Mouse (Mus musculus) fat pad, adult 2 months (tissue): ENCODE results near the gene Nkg7.
A peak's percentile ranks its signal among the peaks of the same experiment; 100 is the strongest.
"Not testable (repeated sequence)": the region's sequence is repeated elsewhere in the genome, so short reads cannot be mapped to it uniquely, and the experiment has no call there.

Source experiments
- DNase-seq: peaks from one replicate; pipeline ENCODE4 v3.0.0-alpha.2; 2011; ENCODE audit warnings: low read depth, low spot score; ENCODE audit errors: extremely low read depth

The Nkg7 gene

DNA sequence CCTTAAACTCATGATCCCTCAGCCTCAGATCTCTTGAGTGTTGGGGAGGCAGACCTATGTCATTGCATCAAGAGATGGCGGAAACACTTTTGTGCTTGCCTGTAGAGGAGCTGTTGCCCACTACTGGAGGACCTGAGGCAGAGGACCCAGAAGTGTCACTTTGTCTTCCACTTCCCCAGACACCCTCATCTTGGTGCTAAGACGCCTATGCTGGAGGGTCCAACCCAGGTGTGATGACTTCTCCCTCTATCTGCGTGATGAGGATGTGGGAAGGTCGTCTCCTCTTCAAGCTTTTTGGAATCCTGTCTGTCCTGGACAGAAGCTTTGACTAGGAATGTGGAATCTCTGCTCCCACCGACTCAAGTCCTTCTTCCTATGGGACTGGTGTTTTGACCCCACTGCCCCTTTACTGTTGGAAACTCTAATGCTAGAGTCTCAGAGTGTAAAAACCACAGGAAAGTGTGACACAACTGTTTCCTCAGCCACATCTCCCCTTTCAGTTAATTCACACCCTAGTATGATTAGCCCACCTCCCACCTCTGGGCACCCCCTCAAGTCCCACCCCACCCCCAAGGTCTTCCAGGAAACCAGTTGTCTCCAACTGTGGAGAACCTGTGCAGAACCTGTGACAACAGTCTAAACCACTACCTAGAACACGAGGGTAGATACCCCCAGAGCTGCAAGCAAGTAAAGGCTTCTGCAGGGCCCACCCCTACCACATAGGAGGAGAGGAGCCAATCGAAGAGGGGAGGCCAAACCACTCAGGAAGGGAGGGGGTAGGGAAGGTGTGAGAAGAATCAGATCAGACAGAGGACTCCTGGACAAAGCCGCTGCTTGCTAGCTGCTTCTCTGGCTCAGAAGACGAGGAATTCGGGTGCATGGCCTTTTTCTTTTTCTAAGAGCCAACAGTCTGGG, at the start of gene Nkg7:
TSS of gene Nkg7 (plus strand) at position 733 of the 915 bp plus-strand sequence.
- DNase-seq: no peak

GRCm38 (mm10) chr7:43392349-43393121, 44.3 kb upstream of the Nkg7 start:
- DNase-seq: no peak

DNA sequence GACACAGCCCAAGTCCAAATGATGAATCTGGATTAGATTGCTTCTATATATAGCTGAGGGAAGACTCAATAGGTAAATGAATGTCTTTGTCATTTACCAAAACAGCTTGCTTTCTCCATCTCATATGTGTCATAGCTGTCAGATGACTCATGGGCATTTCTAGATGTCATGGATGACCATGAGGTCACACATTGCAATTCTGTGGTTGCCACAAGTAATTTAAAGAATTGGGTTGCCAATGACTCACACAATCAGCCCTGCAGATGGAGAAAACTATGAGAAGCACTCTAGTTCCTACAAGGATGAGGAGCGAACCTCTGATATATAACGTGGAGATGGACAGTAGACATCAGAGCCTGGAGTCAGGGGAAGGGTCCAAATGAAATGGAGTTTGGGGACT, 37.4 kb upstream of the Nkg7 start:
- DNase-seq: no peak

- DNase-seq: no peak
Measured at GRCm38 (mm10) chr7:43402718-43403117, 34.2 kb upstream of the Nkg7 start.

DNA sequence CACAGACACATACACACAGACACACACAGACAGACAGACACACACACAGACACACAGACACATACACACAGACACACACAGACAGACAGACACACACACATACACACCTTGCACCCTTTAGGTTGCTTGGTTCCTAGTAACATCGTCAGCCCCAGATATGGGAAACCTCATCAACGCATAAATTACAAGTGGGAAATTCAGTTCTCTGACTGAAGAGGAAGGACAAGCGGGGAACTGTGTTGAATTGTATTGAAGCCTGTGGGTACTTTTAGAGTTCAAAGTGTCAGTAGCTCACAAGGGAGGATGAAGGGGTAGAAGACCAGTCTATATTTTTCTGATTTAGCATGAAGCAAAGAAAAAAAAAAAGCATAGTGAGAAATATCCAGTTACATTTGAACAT, 29.3 kb upstream of the Nkg7 start:
- DNase-seq: no peak

GRCm38 (mm10) chr7:43408131-43408553, 28.7 kb upstream of the Nkg7 start, which contains the start of gene Siglecg:
Gene Siglecg (plus strand): TSS chr7:43408204.
- DNase-seq: no peak

GRCm38 (mm10) chr7:43409084-43409483, 27.8 kb upstream of the Nkg7 start:
- DNase-seq: no peak

- not testable (repeated sequence) for DNase-seq
Measured at GRCm38 (mm10) chr7:43411724-43412123, 25.1 kb upstream of the Nkg7 start.

GRCm38 (mm10) chr7:43417298-43417697, 19.6 kb upstream of the Nkg7 start:
- no peak for DNase-seq

GRCm38 (mm10) chr7:43422995-43423617, 13.8 kb upstream of the Nkg7 start:
- DNase-seq: no peak

DNA sequence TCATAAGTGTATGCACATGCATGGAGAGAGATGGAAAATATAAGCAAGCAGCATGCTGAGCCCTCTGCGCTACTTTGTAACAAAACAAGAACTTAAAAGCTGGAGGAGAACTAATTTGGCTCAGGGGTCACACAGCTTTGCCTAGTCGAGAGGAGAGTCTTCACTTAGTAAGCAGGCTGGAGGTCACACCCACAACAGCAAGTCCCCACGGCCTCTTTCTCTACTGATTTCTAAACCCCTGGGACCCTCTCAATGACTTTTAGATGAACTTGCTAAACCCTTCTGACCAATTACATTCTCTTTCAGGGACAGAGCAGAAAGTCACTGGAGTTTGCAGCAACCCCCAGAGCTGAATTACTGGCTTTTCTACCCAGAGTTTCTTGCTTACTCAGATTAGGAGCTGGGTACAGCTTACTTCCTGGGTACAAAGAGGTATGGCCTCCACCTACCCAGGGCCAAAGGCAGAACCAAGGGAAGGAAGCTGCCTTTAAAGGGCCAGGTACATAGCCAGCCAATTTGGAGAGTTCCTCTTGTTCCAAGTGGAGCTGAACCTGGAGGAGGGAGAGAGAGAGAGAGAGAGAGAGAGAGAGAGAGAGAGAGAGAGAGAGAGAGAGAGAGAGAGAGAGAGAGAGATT, 12.8 kb upstream of the Nkg7 start:
- DNase-seq: no peak

GRCm38 (mm10) chr7:43427406-43427805, 9.5 kb upstream of the Nkg7 start, which contains the start of gene Lim2:
Gene Lim2 (plus strand): TSS chr7:43427670.
- DNase-seq: no peak

DNA sequence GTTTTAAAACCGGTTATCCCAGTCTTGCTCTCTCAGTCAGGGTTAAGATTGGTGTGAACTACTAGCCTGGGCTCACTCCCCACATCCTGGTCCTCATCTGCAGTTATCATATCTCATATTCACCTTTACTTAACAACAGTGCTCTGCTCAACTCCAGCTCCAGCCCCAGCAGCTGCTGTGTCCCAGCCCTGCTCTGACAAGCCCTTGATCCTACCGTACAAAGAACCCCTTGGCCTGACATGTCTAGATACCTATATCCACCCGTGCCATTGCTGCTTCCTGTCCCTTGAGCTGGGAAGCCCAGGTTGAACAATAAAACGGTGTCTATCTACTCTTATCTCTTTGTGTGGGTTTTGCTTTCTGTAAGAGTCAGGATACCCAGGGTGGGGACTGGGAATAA, 7.4 kb upstream of the Nkg7 start:
- DNase-seq: no peak

DNA sequence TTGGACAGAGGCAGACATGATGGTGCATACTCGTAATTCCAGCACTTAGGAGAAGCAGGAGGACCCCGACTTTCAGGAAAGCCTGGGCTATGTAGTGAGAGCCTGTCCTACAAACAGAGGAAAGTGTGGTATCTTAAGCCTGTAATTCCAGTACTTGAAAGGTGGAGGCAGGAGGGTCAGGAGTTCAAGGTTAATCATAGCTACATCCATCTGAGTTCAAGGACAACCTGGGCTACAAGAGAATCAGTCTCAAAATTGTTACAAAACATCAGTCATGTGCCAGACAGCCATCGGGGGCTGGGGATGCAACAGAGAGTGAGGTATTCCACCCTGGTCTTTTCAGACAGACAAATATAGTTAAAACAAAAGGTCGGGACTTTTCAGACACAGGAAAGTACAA, 4.0 kb upstream of the Nkg7 start:
- DNase-seq: no peak

- no peak for DNase-seq
Measured at GRCm38 (mm10) chr7:43434676-43435075, 2.2 kb upstream of the Nkg7 start.

DNA sequence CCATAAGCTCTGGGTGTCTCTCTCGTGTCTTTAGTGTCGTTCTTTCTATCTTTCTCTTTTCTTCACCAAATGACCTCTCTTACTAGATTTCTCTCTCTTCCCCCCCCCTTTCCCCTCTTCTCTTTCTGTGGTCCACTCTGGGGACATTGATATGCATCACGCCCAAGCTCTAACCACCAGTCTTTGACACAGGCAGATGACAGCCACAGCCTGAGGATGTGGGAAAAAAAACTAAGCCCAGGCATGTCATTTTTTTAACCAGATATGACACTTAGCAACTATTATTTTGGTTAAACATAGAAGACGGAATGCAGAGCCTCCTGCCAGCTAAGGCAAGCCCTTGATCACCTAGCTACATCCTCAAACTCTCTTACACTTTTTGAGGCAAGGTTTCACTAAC, 1.7 kb downstream of the Nkg7 start:
- no peak for DNase-seq

- DNase-seq: no peak
Measured at GRCm38 (mm10) chr7:43440482-43440881, 3.6 kb downstream of the Nkg7 start, which contains the start of gene Cldnd2. Gene Cldnd2 (plus strand): TSS chr7:43440782.

DNA sequence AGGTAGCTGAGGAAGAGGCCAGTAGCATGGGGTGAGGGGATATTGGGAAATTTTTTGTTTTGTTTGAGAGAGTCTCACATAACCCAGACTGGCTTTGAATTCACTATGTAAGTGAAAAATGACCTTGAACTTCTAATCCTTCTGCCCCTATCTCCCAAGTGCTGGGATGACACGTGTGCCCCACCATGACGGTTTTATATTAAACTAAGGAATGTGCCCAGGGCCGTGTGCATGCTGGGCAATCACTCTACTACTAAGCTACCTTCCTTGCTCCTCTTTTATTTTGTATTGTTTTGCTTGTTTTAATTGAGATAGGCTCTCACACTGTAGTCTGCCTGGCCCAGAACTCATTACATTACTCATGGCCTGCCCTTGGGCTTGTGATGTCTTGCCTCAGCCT, 4.2 kb downstream of the Nkg7 start:
- DNase-seq: no peak

- no peak for DNase-seq
Measured at GRCm38 (mm10) chr7:43442684-43443083, 5.8 kb downstream of the Nkg7 start.

DNA sequence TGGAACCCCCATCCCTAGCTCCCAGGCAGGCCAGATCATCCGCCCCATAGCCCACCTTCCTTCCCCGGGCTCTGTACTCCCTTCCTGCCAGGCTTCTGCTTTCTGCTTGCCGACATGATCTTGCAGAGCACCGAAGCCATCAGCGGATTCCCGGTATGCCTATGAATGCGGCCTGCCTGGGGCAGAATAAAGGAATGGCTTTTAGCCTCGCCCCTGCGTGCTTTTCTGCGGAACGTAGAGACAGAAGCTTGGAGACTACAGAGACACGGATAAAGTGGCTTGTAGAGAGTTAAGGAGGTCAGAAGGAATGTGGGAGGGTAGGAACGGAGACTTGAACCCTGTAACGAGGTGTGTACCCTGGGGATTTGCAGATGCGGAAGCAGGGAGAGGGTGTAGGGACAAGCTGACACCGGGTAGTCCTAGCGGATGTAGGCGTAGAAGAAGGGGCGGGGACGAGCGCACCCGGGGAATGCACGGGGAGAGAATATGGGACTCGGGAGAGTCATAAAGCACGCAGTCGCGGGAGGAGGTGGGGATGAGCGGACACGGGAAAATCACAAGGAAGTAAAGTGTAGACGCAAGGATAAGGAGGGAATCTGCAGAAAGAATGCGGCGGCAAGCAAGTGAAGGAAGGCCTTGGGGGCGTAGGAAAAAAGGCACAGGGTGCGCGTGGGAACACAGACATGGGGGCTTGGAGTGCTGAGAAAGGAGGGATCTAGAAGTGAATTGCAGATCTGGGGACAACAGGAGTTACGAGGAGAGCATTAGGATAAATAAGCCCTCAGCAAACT, 6.4 kb downstream of the Nkg7 start:
- DNase-seq: peak; percentile 26
